Mouse (Mus musculus) adrenal gland, postnatal 0 days (tissue): ENCODE measurements around the gene Arhgap31. TPM values are rescaled to one million over a fixed set of nuclear protein-coding genes. Genes with fewer than 3 reads are reported as not detected.

Source experiments
- polyA plus RNA-seq: library from polyadenylated mRNA; unstranded; fragments of >200 nt; fragmentation: Nextera tagmentation; extraction: Ambion mirVana; gene quantifications from 2 replicates; pipeline ENCODE4 v1.2.1, GENCODE M21; 2015

Gene Arhgap31
- polyA plus RNA-seq: 4.9 and 6.6 TPM in 2 replicates

DNA sequence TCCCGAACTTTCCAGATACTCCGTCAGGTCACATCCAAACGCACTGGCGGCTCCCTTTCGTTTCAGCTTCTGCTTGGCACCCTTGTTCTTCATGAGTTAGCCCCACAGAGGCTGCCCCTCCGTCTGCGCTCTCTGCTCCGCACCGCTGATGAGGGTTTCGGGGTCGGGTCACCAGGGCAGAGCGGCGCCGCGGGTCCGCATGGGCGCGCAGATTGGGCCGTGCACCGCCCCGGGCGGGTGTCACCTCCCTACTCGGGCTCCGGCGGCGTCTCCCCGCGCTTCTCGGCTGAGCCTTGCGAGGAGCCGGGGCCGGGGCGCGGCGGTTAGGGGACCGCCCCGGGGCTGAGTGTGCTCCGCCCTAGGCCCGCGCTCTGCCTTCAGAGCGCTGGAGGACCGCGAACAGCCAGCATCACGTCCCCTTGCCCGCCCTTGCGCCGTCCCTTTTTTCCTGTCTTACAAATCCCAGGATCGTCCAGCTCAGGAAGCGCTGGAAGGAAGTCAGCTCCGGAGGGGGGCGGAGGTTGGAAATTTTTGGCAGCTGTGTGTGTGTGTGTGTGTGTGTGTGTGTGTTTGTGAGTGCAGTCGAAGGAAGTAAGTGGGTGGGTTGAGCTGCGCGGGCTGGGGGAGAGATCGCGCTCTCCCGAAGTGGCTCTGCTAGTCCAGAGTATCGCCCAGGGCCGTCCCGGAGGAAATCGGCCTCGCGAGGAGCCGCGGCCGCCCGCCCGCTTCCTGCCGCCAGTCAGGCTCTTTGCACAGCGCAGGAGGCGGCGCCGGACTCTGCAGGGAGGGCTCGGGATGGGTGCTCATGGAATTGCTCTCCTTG lies at the start of gene Arhgap31:
Gene Arhgap31 (minus strand): TSS at position 694 of the 823 bp plus-strand sequence.

GRCm38 (mm10) chr16:38742113-38742658 lies 29.1 kb upstream of the Arhgap31 start, which contains the start of gene B4galt4:
TSS of gene B4galt4 (plus strand) at chr16:38742264.

DNA sequence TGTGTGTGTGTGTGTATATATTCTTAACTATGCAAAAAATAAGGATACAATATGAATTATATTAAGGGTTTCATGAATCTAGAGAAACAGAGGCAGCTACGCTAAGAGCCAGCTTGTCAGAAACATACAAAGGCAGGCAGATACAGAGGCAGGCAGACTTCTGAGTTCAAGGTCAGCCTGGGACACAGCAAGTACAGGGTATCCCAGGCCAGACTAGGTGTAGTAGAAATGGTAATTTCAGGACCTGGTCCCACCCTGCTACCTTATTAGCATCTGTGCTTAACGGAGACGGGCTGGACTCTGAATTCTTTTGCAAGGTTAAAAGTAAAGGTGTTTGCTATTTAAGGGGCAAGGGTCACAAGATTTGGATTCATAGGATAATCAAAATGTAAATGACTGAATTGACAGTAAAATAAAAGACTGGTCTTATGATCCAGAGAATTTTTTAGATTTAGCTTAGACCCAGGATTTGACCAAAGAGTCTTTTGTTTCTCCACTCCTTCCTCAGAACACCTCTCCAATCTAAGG lies 154.8 kb downstream of the Arhgap31 start, which contains the start of gene Tmem39a:
Gene Tmem39a (plus strand): TSS at position 478 of the 528 bp plus-strand sequence.

DNA sequence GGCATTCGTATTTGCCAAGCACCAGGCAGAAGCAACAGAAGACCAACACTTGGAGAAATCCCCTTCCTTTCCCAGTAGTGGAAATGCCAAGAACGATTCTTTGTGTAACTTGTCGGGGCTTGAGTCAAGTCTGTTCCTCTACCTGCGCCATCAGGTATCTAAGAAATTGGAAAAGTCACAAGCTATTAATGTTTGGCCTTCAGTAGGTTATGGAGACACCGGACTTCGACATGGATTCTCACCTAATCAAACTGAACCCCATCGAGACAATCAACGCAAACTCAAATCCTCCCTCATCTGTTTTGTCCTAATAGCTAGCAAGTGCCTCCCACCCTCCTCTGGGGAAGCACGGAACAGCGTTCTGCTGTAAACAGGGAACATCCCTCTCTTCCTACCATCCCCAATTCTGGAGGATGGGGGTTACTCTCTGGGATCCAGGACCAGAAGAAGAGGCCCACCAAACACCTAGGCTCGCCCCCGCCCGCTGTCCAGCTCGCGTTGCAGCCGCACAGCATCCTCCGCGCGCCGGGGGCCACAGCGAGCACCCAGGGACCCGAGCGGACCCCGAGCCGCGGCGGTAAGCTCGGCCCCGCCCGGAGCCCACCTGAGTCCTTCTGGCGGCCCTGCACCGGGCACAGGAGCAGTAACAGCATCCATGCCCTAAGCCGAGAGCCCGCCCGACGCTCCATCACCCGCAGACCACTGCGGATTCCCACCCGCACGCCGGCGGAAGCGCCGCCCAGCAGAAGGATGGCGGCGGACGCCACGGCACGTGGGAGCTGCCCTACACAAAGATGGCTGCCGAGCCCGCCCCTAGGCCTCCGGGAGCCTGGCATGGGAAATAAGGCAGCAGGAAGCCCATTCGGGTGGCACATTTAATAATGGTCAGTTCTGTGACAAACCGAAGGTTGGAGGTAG lies 163.3 kb downstream of the Arhgap31 start, which contains the start of gene Poglut1:
Gene Poglut1 (minus strand): TSS at position 780 of the 918 bp plus-strand sequence.

Other genes with a start within 250 kb of the Arhgap31 start
- gene Timmdc1, start 190.6 kb downstream of the Arhgap31 start, polyA plus RNA-seq: 21.1 and 23.6 TPM in 2 replicates
- 35.2 and 40.1 TPM in 2 replicates for gene Poglut1, start 163.0 kb downstream of the Arhgap31 start, polyA plus RNA-seq
- 35.1 and 57.9 TPM in 2 replicates for gene Tmem39a, start 154.6 kb downstream of the Arhgap31 start, polyA plus RNA-seq
- gene B4galt4, start 29.0 kb upstream of the Arhgap31 start, polyA plus RNA-seq: 20.0 and 20.8 TPM in 2 replicates
- gene Upk1b, start 87.1 kb upstream of the Arhgap31 start, polyA plus RNA-seq: 19.0 and 19.5 TPM in 2 replicates
- gene 4930435E12Rik, start 115.5 kb upstream of the Arhgap31 start, polyA plus RNA-seq: not detected in 2 replicates
- 4.3 and 8.9 TPM in 2 replicates for gene Igsf11, start 179.4 kb upstream of the Arhgap31 start, polyA plus RNA-seq